Mouse (Mus musculus) WW6 (cell line): ENCODE data around the gene Usp24.

Source experiments
- DNase-seq: peaks from one replicate; pipeline ENCODE4 v3.0.0-alpha.2; 2013; ENCODE audit warnings: low read depth, low spot score

The Usp24 gene

GRCm38 (mm10) chr4:106315921-106316350 lies at the start of gene Usp24:
TSS of gene Usp24 (plus strand) at chr4:106316213.
- DNase-seq: no peak

- DNase-seq: no peak
These were observed 39.1 kb upstream of the Usp24 start for GRCm38 (mm10) chr4:106276937-106277336.

- DNase-seq: no peak
These were observed 36.8 kb upstream of the Usp24 start for GRCm38 (mm10) chr4:106279177-106279576.

GRCm38 (mm10) chr4:106281128-106281491 lies 34.9 kb upstream of the Usp24 start:
- no peak for DNase-seq

- DNase-seq: no peak
These were observed 34.4 kb upstream of the Usp24 start for GRCm38 (mm10) chr4:106281492-106282122.

GRCm38 (mm10) chr4:106282123-106282510 lies 33.9 kb upstream of the Usp24 start:
- no peak for DNase-seq

GRCm38 (mm10) chr4:106286958-106287743 lies 28.9 kb upstream of the Usp24 start:
- no peak for DNase-seq

GRCm38 (mm10) chr4:106290201-106290600 lies 25.8 kb upstream of the Usp24 start:
- DNase-seq: no peak

- DNase-seq: no peak
These were observed 23.2 kb upstream of the Usp24 start for GRCm38 (mm10) chr4:106292823-106293222.

GRCm38 (mm10) chr4:106293378-106294090 lies 22.5 kb upstream of the Usp24 start:
- no peak for DNase-seq

GRCm38 (mm10) chr4:106295696-106296095 lies 20.3 kb upstream of the Usp24 start:
- no peak for DNase-seq

- no peak for DNase-seq
These were observed 19.5 kb upstream of the Usp24 start for GRCm38 (mm10) chr4:106296412-106297086.

- DNase-seq: no peak
These were observed 14.7 kb upstream of the Usp24 start for GRCm38 (mm10) chr4:106301346-106301745.

GRCm38 (mm10) chr4:106308090-106308489 lies 7.9 kb upstream of the Usp24 start:
- no peak for DNase-seq

- no peak for DNase-seq
These were observed 3.4 kb upstream of the Usp24 start for GRCm38 (mm10) chr4:106312651-106313050.

- DNase-seq: no peak
These were observed 2.9 kb upstream of the Usp24 start for GRCm38 (mm10) chr4:106313070-106313469.

- DNase-seq: no peak
These were observed 2.1 kb upstream of the Usp24 start for GRCm38 (mm10) chr4:106313874-106314273.

- DNase-seq: no peak
These were observed 1.7 kb upstream of the Usp24 start for GRCm38 (mm10) chr4:106314291-106314690.

- DNase-seq: no peak
These were observed 552 bp downstream of the Usp24 start for GRCm38 (mm10) chr4:106316351-106317178.

- no peak for DNase-seq
These were observed 1.4 kb downstream of the Usp24 start for GRCm38 (mm10) chr4:106317179-106318055.
